Mouse (Mus musculus) midbrain, embryonic 14.5 days (tissue): ENCODE measurements around the gene Kcnq1. TPM values are rescaled to one million over a fixed set of nuclear protein-coding genes. Genes with fewer than 3 reads are reported as not detected.

Experiments used
- ATAC-seq: fragments of 200-750 bp; cut with Nextera tagmentation; 2 replicates; pipeline ENCODE4 v1.8.0; 2017; ENCODE audit warnings: moderate number of reproducible peaks, moderate library complexity; ENCODE audit not compliant: low FRiP score, low TSS enrichment
- DNase-seq: peaks from one replicate; pipeline ENCODE4 v3.0.0-alpha.2; 2015
- H3K27ac ChIP-seq: fragments of 300-500 bp; sonication (generic); replicated peaks from 2 replicates; pipeline ENCODE4 v1.5.1; 2014; ENCODE audit warnings: mild to moderate bottlenecking, low read depth, low read length, moderate library complexity
- H3K27me3 ChIP-seq: fragments of 300-500 bp; sonication (generic); 2 replicates; pipeline ENCODE4 v1.6.1; 2014; ENCODE audit warnings: low read length, control low read depth, mixed read lengths; ENCODE audit not compliant: control insufficient read depth, insufficient read depth
- H3K36me3 ChIP-seq: fragments of 300-500 bp; sonication (generic); 2 replicates; pipeline ENCODE4 v1.6.1; 2014; ENCODE audit warnings: low read length, control low read depth; ENCODE audit not compliant: control insufficient read depth, insufficient read depth
- H3K4me1 ChIP-seq: fragments of 300-500 bp; sonication (generic); 2 replicates; pipeline ENCODE4 v1.6.1; 2014; ENCODE audit warnings: mild to moderate bottlenecking, antibody characterized with exemption, low read length, control low read depth; ENCODE audit not compliant: control insufficient read depth, insufficient read depth
- H3K4me2 ChIP-seq: fragments of 300-500 bp; sonication (generic); 2 replicates; pipeline ENCODE4 v1.6.1; 2014; ENCODE audit warnings: mild to moderate bottlenecking, low read length, moderate library complexity
- H3K4me3 ChIP-seq: fragments of 300-500 bp; sonication (generic); replicated peaks from 2 replicates; pipeline ENCODE4 v1.5.1; 2014; ENCODE audit warnings: low read depth, low read length
- H3K9ac ChIP-seq: fragments of 300-500 bp; sonication (generic); replicated peaks from 2 replicates; pipeline ENCODE4 v1.6.1; 2014; ENCODE audit warnings: mild to moderate bottlenecking, low read length, moderate library complexity
- H3K9me3 ChIP-seq: fragments of 300-500 bp; sonication (generic); 2 replicates; pipeline ENCODE4 v1.6.1; 2016; ENCODE audit warnings: low read length, control low read depth, mixed read lengths; ENCODE audit not compliant: control insufficient read depth
- WGBS: fragments of 180-500 bp; shearing (Covaris S2); extraction: QIAGEN DNeasy Blood & Tissue Kit; methylation state at CpG from one replicate; pipeline ENCODE4 v1.1.7; 2014; 5-methylcytosine and 5-hydroxymethylcytosine counted together
- polyA plus RNA-seq: library from polyadenylated mRNA; unstranded; fragments of >200 nt; fragmentation: Nextera tagmentation; extraction: Ambion mirVana; gene quantifications from 2 replicates; pipeline ENCODE4 v1.2.1, GENCODE M21; 2014

Kcnq1 gene
- polyA plus RNA-seq, 1 experiment from 2014 or later, result 1.2 TPM

DNA sequence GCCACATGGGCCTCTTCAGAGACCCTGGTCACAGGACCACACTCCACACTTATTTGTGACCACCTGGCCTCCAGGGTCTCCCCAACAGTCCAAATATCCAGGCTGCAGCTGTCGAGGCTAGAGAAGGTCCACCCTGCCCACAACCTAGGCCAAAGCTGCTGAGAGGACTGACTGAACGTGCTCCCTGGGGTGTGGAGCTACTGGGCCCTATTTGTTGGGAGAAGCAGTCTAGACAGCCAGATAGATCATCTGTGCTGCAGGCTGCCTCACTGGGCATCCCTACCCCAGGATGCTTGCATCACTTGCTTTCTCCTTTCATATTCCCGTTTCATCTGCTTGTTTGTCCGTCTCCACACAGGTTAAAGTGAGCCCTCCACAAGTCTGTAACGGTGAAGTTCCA, 356.4 kb downstream of the Kcnq1 start:
- no peak for ATAC-seq
- Histone ChIP-seq H3K4me3 (no peak overlapping the region), H3K36me3 (no peaks in the 10 kb centered on the region), H3K27ac (no peak overlapping the region), H3K27me3 (peaks cover 7% of the 10 kb centered on the region; the same call in 1 of the 2 replicates), H3K9me3 (no peaks in the 10 kb centered on the region), H3K4me2 (no peak overlapping the region), H3K9ac (no peak overlapping the region), H3K4me1 (peaks cover 8% of the 10 kb centered on the region)
- WGBS, result 79% methylated on average over 5 of the region's 5 CpGs
- DNase-seq, result no peak

DNA sequence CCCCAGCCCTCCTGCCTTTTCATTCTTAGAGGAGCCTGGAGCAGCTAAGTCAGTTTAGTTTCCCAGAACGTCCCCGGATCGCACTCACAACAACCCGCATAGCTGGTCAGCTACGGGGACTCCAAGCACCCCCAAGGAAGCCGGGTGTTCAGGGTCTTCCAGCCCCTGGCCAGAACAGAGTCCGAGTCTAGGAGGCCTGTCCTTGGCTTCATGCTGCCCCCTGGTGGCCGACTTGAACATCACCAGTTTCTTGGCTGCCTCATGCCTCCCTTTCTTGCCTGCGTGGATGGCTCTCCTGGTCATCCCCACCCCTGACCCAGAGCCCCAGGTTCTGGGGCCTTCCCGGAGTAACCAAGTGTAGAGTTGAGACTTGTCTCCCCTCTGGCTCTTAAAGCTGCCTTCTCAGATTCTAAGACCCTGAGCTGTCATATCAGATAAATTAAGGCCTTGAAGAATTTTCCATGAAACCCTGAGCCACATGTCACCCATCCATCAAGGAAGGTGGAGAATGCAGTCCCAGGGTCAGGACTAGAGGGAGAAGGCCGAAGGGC, 357.8 kb downstream of the Kcnq1 start:
- Histone ChIP-seq H3K9me3 (no peaks in the 10 kb centered on the region), H3K27me3 (peaks cover 7% of the 10 kb centered on the region; the same call in 1 of the 2 replicates), H3K9ac (no peak overlapping the region), H3K4me2 (no peak overlapping the region), H3K4me1 (peaks cover 14% of the 10 kb centered on the region), H3K36me3 (no peaks in the 10 kb centered on the region), H3K4me3 (no peak overlapping the region), H3K27ac (no peak overlapping the region)
- ATAC-seq (no peak), DNase-seq (peak; percentile 90)
- WGBS, result 38% methylated on average over 11 of the region's 11 CpGs

GRCm38 (mm10) chr7:143464811-143465560, 358.8 kb downstream of the Kcnq1 start:
- H3K36me3 ChIP-seq, result no peaks in the 10 kb centered on the region
- no peak for ATAC-seq

DNA sequence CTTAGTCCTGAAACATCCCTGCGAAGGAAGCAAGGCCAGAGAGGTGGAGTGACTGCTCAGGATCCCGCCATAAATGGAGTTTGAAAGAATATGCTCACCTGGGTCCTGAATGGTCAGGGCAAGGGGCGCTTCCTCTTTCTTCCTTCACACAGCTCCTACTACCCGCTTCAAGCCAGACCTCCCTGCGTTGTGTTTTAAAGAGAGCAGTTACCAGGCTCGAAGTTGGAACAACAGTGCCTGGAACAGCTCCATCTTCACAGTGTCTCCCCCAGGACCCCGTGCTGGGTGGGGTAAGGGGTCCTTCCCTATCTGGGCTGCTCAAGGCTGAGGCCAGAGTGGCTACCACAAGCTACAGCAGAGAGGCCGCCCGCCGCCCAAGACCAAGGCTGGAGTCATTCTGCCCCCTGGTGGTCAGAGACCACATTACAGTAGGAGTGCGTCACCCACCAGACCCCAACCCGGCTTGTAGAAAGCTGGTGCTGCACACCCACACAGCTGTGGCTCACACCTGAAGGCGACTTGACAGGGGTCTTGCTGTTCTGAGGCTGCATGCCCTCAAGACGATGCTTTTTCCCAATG, 360.0 kb downstream of the Kcnq1 start:
- H3K4me3 ChIP-seq, result no peak overlapping the region
- ATAC-seq, result peak; percentile 38
- DNase-seq, result peak; percentile 91
- H3K27ac ChIP-seq, result no peak overlapping the region
- no peaks in the 10 kb centered on the region for H3K9me3 ChIP-seq
- H3K4me1 ChIP-seq, result peaks cover 14% of the 10 kb centered on the region
- no peak overlapping the region for H3K9ac ChIP-seq
- no peak overlapping the region for H3K4me2 ChIP-seq
- WGBS, result 37% methylated on average over 14 of the region's 14 CpGs
- peaks cover 7% of the 10 kb centered on the region; the same call in 1 of the 2 replicates for H3K27me3 ChIP-seq
- no peaks in the 10 kb centered on the region for H3K36me3 ChIP-seq

More at GRCm38 (mm10) chr7:143464811-143465560, 358.8 kb downstream of the Kcnq1 start:
- peak overlapping the region; percentile 57 for H3K4me2 ChIP-seq
- no peaks in the 10 kb centered on the region for H3K9me3 ChIP-seq
- WGBS, result 24% methylated on average over 49 of the region's 56 CpGs
- peaks cover 7% of the 10 kb centered on the region; the same call in 1 of the 2 replicates for H3K27me3 ChIP-seq
- peak overlapping the region; percentile 30 for H3K4me3 ChIP-seq
- peaks cover 14% of the 10 kb centered on the region for H3K4me1 ChIP-seq
- H3K27ac ChIP-seq, result no peak overlapping the region
- H3K9ac ChIP-seq, result peak overlapping the region; percentile 34
- DNase-seq, result peak; percentile 73

DNA sequence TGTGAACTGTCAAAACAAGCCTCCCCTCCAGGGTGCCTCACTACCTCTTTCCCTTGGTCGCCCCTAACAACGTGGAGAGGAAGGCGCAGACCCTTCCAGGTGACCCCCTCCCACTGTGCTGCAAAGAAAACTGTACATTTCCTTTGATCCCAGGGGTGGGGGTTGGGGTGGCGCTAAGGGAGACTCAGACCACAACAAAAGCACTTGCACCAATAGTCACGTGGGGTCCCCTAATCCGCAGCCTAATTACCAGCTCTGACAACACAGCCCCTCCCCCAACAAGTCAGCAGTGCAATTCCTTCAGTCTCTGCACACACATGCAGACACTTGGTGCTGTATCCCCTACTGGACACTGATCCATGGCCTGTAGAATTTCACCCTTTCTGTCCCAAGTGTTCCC, 361.6 kb downstream of the Kcnq1 start:
- H3K4me3 ChIP-seq, result no peak overlapping the region
- no peak overlapping the region for H3K9ac ChIP-seq
- H3K36me3 ChIP-seq, result no peaks in the 10 kb centered on the region
- 7% methylated on average over 6 of the region's 6 CpGs for WGBS
- H3K4me2 ChIP-seq, result no peak overlapping the region
- no peaks in the 10 kb centered on the region for H3K9me3 ChIP-seq
- peak overlapping the region; percentile 38; the same call in 1 of the 2 replicates for H3K27ac ChIP-seq
- H3K4me1 ChIP-seq, result peaks cover 14% of the 10 kb centered on the region
- DNase-seq (peak; percentile 79), ATAC-seq (no peak)
- peaks cover 7% of the 10 kb centered on the region; the same call in 1 of the 2 replicates for H3K27me3 ChIP-seq

DNA sequence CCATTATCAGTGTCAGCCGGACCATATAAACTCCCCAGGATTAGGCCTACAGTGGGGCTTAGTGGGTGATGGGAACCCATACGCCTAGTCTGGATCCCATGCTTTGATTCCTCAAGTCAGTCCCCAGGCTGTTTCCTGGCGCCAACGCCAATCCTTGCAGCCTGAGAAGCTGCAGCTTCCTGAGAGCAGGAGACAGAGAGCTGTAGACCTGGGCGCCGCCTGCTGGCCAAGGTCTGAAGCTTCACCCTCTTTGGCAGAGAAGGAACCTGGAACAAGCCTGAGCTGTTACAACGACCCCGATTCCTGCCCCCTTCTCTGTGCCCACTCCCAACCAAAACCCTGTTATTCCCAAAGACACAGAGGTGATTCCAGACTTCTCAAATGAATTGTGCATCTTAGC, 363.8 kb downstream of the Kcnq1 start:
- Histone ChIP-seq H3K4me2 (no peak overlapping the region), H3K4me3 (no peak overlapping the region), H3K27me3 (no peaks in the 10 kb centered on the region), H3K36me3 (no peaks in the 10 kb centered on the region), H3K9ac (no peak overlapping the region), H3K9me3 (no peaks in the 10 kb centered on the region), H3K4me1 (peaks cover 9% of the 10 kb centered on the region), H3K27ac (no peak overlapping the region)
- 19% methylated on average over 8 of the region's 8 CpGs for WGBS
- ATAC-seq (no peak), DNase-seq (peak; percentile 92)

DNA sequence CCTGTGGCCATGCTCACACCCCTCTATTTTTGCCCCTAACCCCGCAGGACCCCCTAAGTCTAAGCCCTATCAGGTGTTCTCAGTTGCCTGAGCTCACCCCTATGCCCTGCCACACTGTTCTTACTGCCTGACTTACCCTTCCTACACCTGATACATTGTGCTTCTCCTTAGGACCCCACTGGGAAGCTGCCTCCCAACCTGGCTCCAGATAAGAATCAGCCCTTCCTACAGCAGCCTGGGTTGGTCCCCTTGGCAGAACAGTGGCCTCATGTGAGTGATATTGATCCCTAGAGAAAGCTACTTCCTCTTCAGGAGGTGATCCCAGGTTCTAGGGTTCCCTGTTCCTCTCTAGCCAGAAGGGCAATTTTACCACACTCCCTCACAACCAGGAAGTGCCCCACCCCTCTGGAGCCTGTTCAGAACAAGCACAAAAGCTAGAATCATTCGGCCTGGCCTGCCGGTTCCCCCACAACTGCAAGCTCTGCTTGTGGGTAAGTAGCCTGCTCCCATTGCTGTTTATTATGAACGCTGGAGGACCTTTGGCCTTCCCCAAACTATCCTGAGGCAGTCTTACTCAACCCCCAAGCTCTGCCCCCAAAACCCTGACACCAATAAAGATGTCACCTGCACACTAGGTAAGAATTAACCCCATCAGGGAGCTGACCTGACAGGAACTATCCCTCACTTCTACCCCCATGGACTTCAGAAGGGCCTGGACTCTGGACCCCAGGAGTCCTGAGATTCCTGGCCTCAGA, 367.4 kb downstream of the Kcnq1 start, which contains the start of gene Slc22a18:
TSS of gene Slc22a18 (plus strand) at position 390 of the 755 bp plus-strand sequence.
- WGBS, result 48% methylated on average over 4 of the region's 4 CpGs
- H3K27me3 ChIP-seq, result no peaks in the 10 kb centered on the region
- DNase-seq, result no peak

DNA sequence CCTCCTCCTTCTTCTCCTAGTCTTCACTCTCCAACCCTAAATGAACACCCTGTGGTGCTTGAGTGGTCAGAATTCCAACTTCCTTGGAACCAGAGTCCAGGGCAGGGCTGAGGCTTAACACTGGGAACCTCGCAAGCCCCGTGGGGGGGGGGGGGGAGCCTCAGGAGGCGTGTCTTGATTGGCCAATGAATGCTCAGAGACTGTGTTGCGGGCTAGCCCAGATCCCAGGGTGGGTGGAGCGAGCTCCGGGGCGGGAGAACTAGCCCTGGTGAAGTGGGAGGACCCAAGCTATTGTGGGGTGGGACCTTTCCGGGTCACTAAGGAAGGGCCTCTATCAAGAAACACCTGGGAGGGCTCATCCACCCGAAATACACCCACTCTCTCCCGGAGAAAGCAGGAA, 368.6 kb downstream of the Kcnq1 start:
- WGBS, result 33% methylated on average over 10 of the region's 10 CpGs

More for the DNA sequence above, 367.4 kb downstream of the Kcnq1 start, which contains the start of gene Slc22a18:
- Histone ChIP-seq H3K9ac (no peak within 1 kb of the TSS), H3K36me3 (no peaks in the 10 kb centered on the region), H3K4me1 (no peaks in the 10 kb centered on the region), H3K4me2 (no peak within 1 kb of the TSS), H3K4me3 (no peak within 1 kb of the TSS), H3K9me3 (no peaks in the 10 kb centered on the region), H3K27ac (no peak within 1 kb of the TSS)
- no peak for ATAC-seq

More for the DNA sequence above, 368.6 kb downstream of the Kcnq1 start:
- H3K9ac ChIP-seq, result no peak overlapping the region
- no peak overlapping the region for H3K27ac ChIP-seq
- H3K27me3 ChIP-seq, result no peaks in the 10 kb centered on the region
- H3K9me3 ChIP-seq, result no peaks in the 10 kb centered on the region
- ATAC-seq (no peak), DNase-seq (no peak)
- H3K4me2 ChIP-seq, result no peak overlapping the region
- no peaks in the 10 kb centered on the region for H3K36me3 ChIP-seq
- no peak overlapping the region for H3K4me3 ChIP-seq
- no peaks in the 10 kb centered on the region for H3K4me1 ChIP-seq
